Mouse (Mus musculus): ENCODE data around the gene Rpl18. TPM values are rescaled to one million over a fixed set of nuclear protein-coding genes. Genes with fewer than 3 reads are reported as not detected.

The Rpl18 gene
- total RNA-seq, 1 experiment, result 3,487 TPM

DNA sequence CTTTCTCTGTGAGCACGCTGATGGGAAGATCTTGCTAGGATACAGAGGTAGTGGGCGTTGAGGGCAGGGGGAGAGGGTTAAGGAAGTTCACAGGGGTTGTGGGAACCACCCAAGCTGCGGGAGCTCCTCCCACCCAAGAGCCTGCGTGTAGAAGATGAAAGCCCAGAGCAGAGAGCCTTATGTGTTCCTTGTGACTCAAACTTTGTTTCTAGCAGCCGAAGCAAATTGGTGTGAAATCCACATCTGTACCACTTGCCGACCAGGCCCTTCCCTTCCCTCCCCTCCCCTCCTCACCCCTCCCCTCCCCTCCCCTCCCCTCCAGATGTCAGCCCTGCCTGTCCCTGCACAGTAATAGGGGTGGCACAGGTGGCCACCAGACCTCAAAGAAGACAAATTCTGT lies 20.2 kb upstream of the Rpl18 start:
- TF ChIP-seq MAFK (IDR thresholded peaks at IDR 0.05; ENCODE audit: insufficient read depth, low read depth, low read length), result no peak
- no peak for TF ChIP-seq HCFC1 (IDR thresholded peaks at IDR 0.05; ENCODE audit: borderline replicate concordance, insufficient read depth, low read length)
- TF ChIP-seq CHD2 (IDR thresholded peaks at IDR 0.05; ENCODE audit: low read depth, low read length), result no peak
- no peak for TF ChIP-seq ZNF384 (IDR thresholded peaks at IDR 0.05; ENCODE audit: low read depth, low read length)
- TF ChIP-seq ZC3H11A (IDR thresholded peaks at IDR 0.05; ENCODE audit: borderline replicate concordance, low read depth, low read length), result no peak
- Histone ChIP-seq H3K9me3 (ENCODE audit: control insufficient read depth, insufficient read depth, low read depth, low read length) (no peaks in the 10 kb centered on the region), H3K27ac (ENCODE audit: insufficient read depth, low read depth, low read length, poor library complexity, severe bottlenecking) (no peak overlapping the region), H3K4me1 (ENCODE audit: control insufficient read depth in 2 of 2, insufficient read depth in 2 of 2, low read length in 2 of 2, poor library complexity in 1 of 2) (peaks cover 0 to 18% of the 10 kb centered on the region in 2 experiments; a peak in 1 of 4 replicates), H3K9ac (ENCODE audit: insufficient read depth, low read depth, low read length, poor library complexity, severe bottlenecking) (no peak overlapping the region), H3K36me3 (ENCODE audit: control insufficient read depth, insufficient read depth, low read length, poor library complexity, severe bottlenecking) (no peaks in the 10 kb centered on the region), H3K4me3 (ENCODE audit: insufficient read depth in 1 of 2, low read depth in 1 of 2, low read length in 2 of 2, poor library complexity in 1 of 2, severe bottlenecking in 1 of 2) (no peak overlapping the region)
- in situ Hi-C loops (cut with MboI; ENCODE audit: low sequenced_read_pairs in 2 of 2, unreplicated experiment in 2 of 2), result no loop called here
- DNase-seq (ENCODE audit: low read depth, low spot score), result no peak

DNA sequence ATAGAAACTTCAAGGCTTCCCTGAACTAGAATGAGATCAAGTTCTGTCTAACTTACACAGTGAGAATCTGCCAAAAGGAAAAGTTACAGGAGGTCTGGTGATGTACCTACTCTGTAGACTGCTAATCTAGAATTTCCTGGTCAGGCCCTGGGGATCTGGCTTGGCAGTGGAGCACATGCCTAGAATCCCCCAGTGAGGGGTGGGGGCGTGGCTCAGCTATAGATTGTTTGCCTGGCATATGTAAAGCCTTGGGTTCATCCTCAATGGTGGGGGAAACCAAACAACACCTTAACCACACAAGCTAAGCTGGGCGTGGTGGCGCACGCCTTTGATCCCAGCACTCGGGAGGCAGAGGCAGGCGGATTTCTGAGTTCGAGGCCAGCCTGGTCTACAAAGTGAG lies 17.4 kb upstream of the Rpl18 start:
- peaks cover 0 to 11% of the 10 kb centered on the region in 2 experiments; a peak in 1 of 4 replicates for H3K4me1 ChIP-seq (ENCODE audit: control insufficient read depth in 2 of 2, insufficient read depth in 2 of 2, low read length in 2 of 2, poor library complexity in 1 of 2)
- H3K27ac ChIP-seq (ENCODE audit: insufficient read depth, low read depth, low read length, poor library complexity, severe bottlenecking), result no peak overlapping the region
- DNase-seq (ENCODE audit: low read depth, low spot score), result no peak
- no peak overlapping the region for H3K4me3 ChIP-seq (ENCODE audit: insufficient read depth in 1 of 2, low read depth in 1 of 2, low read length in 2 of 2, poor library complexity in 1 of 2, severe bottlenecking in 1 of 2)
- in situ Hi-C loops (cut with MboI; ENCODE audit: low sequenced_read_pairs in 2 of 2, unreplicated experiment in 2 of 2), result no loop called here
- H3K9me3 ChIP-seq (ENCODE audit: control insufficient read depth, insufficient read depth, low read depth, low read length), result no peaks in the 10 kb centered on the region
- H3K36me3 ChIP-seq (ENCODE audit: control insufficient read depth, insufficient read depth, low read length, poor library complexity, severe bottlenecking), result no peaks in the 10 kb centered on the region
- no peak overlapping the region for H3K9ac ChIP-seq (ENCODE audit: insufficient read depth, low read depth, low read length, poor library complexity, severe bottlenecking)
- TF ChIP-seq MAFK (IDR thresholded peaks at IDR 0.05; ENCODE audit: insufficient read depth, low read depth, low read length), result no peak
- TF ChIP-seq ZNF384 (IDR thresholded peaks at IDR 0.05; ENCODE audit: low read depth, low read length), result no peak
- TF ChIP-seq HCFC1 (IDR thresholded peaks at IDR 0.05; ENCODE audit: borderline replicate concordance, insufficient read depth, low read length), result no peak
- no peak for TF ChIP-seq CHD2 (IDR thresholded peaks at IDR 0.05; ENCODE audit: low read depth, low read length)
- no peak for TF ChIP-seq ZC3H11A (IDR thresholded peaks at IDR 0.05; ENCODE audit: borderline replicate concordance, low read depth, low read length)

DNA sequence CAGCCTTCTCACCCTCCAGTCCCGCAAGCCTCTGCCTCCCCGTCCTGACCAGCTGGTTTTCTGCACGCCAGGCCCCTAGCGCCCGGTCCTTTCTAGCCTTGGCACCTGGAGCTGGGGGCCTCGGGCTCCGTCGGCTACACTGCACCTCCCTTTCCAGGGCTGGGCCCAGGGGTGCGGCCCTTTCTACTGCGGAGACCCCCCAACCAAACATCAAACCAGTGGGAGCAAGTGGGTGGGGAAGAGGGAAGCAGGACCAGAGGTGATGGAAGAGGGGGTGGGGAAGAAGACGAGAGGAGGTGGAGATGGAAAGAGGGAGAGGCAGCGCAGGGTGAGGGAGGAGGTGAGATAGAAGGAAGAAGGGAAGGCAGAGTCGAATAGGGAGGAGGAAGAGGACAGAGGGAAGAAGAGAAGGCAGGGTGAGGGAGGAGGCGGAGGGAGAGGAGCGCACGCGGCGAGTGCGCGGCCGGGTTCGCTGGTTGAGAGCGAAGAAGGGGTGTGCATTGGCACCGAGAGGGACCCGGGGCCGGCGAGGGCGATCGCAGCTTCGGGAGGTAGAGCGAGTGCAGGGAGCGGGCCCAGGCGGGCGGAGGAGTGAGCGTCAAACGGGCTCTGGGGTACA lies 15.6 kb upstream of the Rpl18 start, which contains the start of gene Car11:
Gene Car11 (plus strand): TSS at position 321 of the 619 bp plus-strand sequence.
- Histone ChIP-seq H3K27ac (ENCODE audit: insufficient read depth, low read depth, low read length, poor library complexity, severe bottlenecking) (no peak within 1 kb of the TSS), H3K9ac (ENCODE audit: insufficient read depth, low read depth, low read length, poor library complexity, severe bottlenecking) (peak within 1 kb of the TSS; percentile 29), H3K4me3 (ENCODE audit: insufficient read depth in 1 of 2, low read depth in 1 of 2, low read length in 2 of 2, poor library complexity in 1 of 2, severe bottlenecking in 1 of 2) (peak within 1 kb of the TSS; percentile 53 to 59), H3K4me1 (ENCODE audit: control insufficient read depth in 2 of 2, insufficient read depth in 2 of 2, low read length in 2 of 2, poor library complexity in 1 of 2) (peaks cover 0 to 8% of the 10 kb centered on the region in 2 experiments; a peak in 1 of 4 replicates), H3K9me3 (ENCODE audit: control insufficient read depth, insufficient read depth, low read depth, low read length) (no peaks in the 10 kb centered on the region), H3K36me3 (ENCODE audit: control insufficient read depth, insufficient read depth, low read length, poor library complexity, severe bottlenecking) (no peaks in the 10 kb centered on the region)
- in situ Hi-C loops (cut with MboI; ENCODE audit: low sequenced_read_pairs in 2 of 2, unreplicated experiment in 2 of 2), result no loop called here
- TF ChIP-seq HCFC1 (IDR thresholded peaks at IDR 0.05; ENCODE audit: borderline replicate concordance, insufficient read depth, low read length) (no peak), MAFK (IDR thresholded peaks at IDR 0.05; ENCODE audit: insufficient read depth, low read depth, low read length) (no peak), CHD2 (IDR thresholded peaks at IDR 0.05; ENCODE audit: low read depth, low read length) (no peak), ZC3H11A (IDR thresholded peaks at IDR 0.05; ENCODE audit: borderline replicate concordance, low read depth, low read length) (no peak), ZNF384 (IDR thresholded peaks at IDR 0.05; ENCODE audit: low read depth, low read length) (no peak)
- DNase-seq (ENCODE audit: low read depth, low spot score), result no peak

DNA sequence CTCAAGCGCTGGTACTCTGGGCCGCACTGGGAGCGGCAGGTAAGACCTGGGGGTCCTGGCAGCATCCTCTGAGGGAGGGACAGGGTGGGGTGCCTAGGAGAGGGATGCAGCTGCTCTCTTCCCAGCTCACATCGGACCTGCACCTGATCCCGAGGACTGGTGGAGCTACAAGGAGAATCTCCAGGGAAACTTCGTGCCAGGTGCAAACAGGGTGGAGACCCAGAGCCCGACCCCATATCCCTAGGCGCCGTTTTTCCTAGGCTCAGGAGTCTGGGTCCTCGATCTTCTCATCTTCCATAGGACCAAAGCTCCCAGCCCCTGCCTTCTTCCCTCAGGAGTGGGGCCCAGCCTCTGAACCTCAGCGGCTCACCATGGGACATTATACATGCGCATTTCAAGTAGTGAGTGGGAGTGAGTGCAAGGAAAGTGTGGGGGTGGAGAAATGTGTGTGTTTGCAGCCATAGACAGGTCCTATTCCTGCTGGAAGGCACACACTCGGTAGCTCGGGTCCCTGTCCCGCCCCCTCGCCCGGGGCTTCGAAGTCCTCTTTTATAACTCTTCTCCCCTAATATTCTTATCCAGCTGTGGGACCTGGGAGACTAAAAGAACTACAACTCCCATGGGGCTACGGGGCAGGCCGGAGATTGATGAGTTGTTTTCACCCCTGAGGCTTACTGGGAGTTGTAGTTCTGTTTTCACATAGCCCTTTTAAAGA lies 14.8 kb upstream of the Rpl18 start:
- in situ Hi-C loops (cut with MboI; ENCODE audit: low sequenced_read_pairs in 2 of 2, unreplicated experiment in 2 of 2), result no loop called here
- Histone ChIP-seq H3K9ac (ENCODE audit: insufficient read depth, low read depth, low read length, poor library complexity, severe bottlenecking) (peak overlapping the region; percentile 29; the same call in 1 of the 2 replicates), H3K4me3 (ENCODE audit: insufficient read depth in 1 of 2, low read depth in 1 of 2, low read length in 2 of 2, poor library complexity in 1 of 2, severe bottlenecking in 1 of 2) (peak overlapping the region; percentile 53 to 59), H3K36me3 (ENCODE audit: control insufficient read depth, insufficient read depth, low read length, poor library complexity, severe bottlenecking) (no peaks in the 10 kb centered on the region), H3K4me1 (ENCODE audit: control insufficient read depth in 2 of 2, insufficient read depth in 2 of 2, low read length in 2 of 2, poor library complexity in 1 of 2) (peaks cover 0 to 9% of the 10 kb centered on the region in 2 experiments; a peak in 2 of 4 replicates), H3K27ac (ENCODE audit: insufficient read depth, low read depth, low read length, poor library complexity, severe bottlenecking) (no peak overlapping the region), H3K9me3 (ENCODE audit: control insufficient read depth, insufficient read depth, low read depth, low read length) (no peaks in the 10 kb centered on the region)
- DNase-seq (ENCODE audit: low read depth, low spot score), result no peak
- TF ChIP-seq HCFC1 (IDR thresholded peaks at IDR 0.05; ENCODE audit: borderline replicate concordance, insufficient read depth, low read length), result peak; percentile 99
- TF ChIP-seq ZC3H11A (IDR thresholded peaks at IDR 0.05; ENCODE audit: borderline replicate concordance, low read depth, low read length), result no peak
